Mouse (Mus musculus) adrenal gland (tissue): ENCODE data around the gene Ilf3.

ENCODE experiments used
- intact Hi-C: fragments of 180-260 bp; cut with DNase I; formaldehyde crosslinking; loops from one replicate; pipeline ENCODE4 v1.15.1; 2025

Ilf3 gene

GRCm38 (mm10) chr9:21337652-21338051 lies 30.0 kb upstream of the Ilf3 start:
- intact Hi-C loops = no loop called here

GRCm38 (mm10) chr9:21340411-21340810 lies 27.3 kb upstream of the Ilf3 start:
- intact Hi-C loops = no loop called here

- intact Hi-C loops = no loop called here
These were observed 20.9 kb upstream of the Ilf3 start for GRCm38 (mm10) chr9:21346627-21347365.

- intact Hi-C loops = no loop called here
These were observed 19.5 kb upstream of the Ilf3 start for GRCm38 (mm10) chr9:21348152-21348551.

GRCm38 (mm10) chr9:21351178-21351577 lies 16.5 kb upstream of the Ilf3 start:
- intact Hi-C loops = loop anchor here (10.0 kb wide), 1 partner anchor 106 kb away; the partner anchor contains the start of gene S1pr5

- intact Hi-C loops = loop anchor here (10.0 kb wide), 1 partner anchor 107 kb away; the partner anchor contains the start of gene S1pr5
These were observed 15.8 kb upstream of the Ilf3 start for GRCm38 (mm10) chr9:21351702-21352377.

- intact Hi-C loops = loop anchor here (10.0 kb wide), 1 partner anchor 108 kb away; the partner anchor contains the start of gene S1pr5
These were observed 15.0 kb upstream of the Ilf3 start for GRCm38 (mm10) chr9:21352463-21353372.

- intact Hi-C loops = loop anchor here (10.0 kb wide), 1 partner anchor 109 kb away; the partner anchor contains the start of gene S1pr5
These were observed 14.3 kb upstream of the Ilf3 start for GRCm38 (mm10) chr9:21353373-21353686.

GRCm38 (mm10) chr9:21354796-21355195 lies 12.9 kb upstream of the Ilf3 start:
- intact Hi-C loops = loop anchor here (10.0 kb wide), 1 partner anchor 110 kb away; the partner anchor contains the start of gene S1pr5

- intact Hi-C loops = loop anchor here (2.0 to 10.0 kb wide), 2 partner anchors 44 to 112 kb away; partner anchors contain the start of genes Ap1m2 and S1pr5
These were observed 10.5 kb upstream of the Ilf3 start for GRCm38 (mm10) chr9:21356981-21357718.

GRCm38 (mm10) chr9:21366541-21367220 lies 990 bp upstream of the Ilf3 start:
- intact Hi-C loops = loop anchor here (2.0 kb wide), 2 partner anchors 44 to 102 kb away; partner anchors contain the start of gene Qtrt1

- intact Hi-C loops = no loop called here
These were observed 487 bp downstream of the Ilf3 start for GRCm38 (mm10) chr9:21368131-21368584.

- intact Hi-C loops = no loop called here
These were observed 1.4 kb downstream of the Ilf3 start for GRCm38 (mm10) chr9:21369080-21369479.

GRCm38 (mm10) chr9:21370876-21371275 lies 3.2 kb downstream of the Ilf3 start:
- intact Hi-C loops = no loop called here

GRCm38 (mm10) chr9:21372508-21372907 lies 4.8 kb downstream of the Ilf3 start:
- intact Hi-C loops = no loop called here

- intact Hi-C loops = no loop called here
These were observed 11.5 kb downstream of the Ilf3 start for GRCm38 (mm10) chr9:21379195-21379594.

GRCm38 (mm10) chr9:21380868-21381267 lies 13.2 kb downstream of the Ilf3 start:
- intact Hi-C loops = no loop called here

- intact Hi-C loops = no loop called here
These were observed 16.3 kb downstream of the Ilf3 start for GRCm38 (mm10) chr9:21383966-21384365.

- intact Hi-C loops = no loop called here
These were observed 25.0 kb downstream of the Ilf3 start for GRCm38 (mm10) chr9:21392646-21393175.

GRCm38 (mm10) chr9:21395692-21396091 lies 28.0 kb downstream of the Ilf3 start:
- intact Hi-C loops = no loop called here
